Mouse (Mus musculus) G1E (cell line): ENCODE results near the gene Ifit3.
A peak's percentile ranks its signal among the peaks of the same experiment; 100 is the strongest.

ENCODE experiments used
- CTCF ChIP-seq: IDR thresholded peaks from 2 replicates; pipeline ENCODE4 v1.5.1; 2012; ENCODE audit warnings: low read depth, low read length, inconsistent platforms, mixed read lengths
- POLR2AphosphoS5 ChIP-seq: IDR thresholded peaks from 2 replicates; pipeline ENCODE4 v1.6.1; 2012; ENCODE audit warnings: low read depth, low read length, inconsistent platforms; ENCODE audit not compliant: insufficient replicate concordance

- peak; percentile 56 for TF ChIP-seq CTCF
- no peak for TF ChIP-seq POLR2AphosphoS5
Observed at GRCm38 (mm10) chr19:34547976-34548375, 35.4 kb upstream of the Ifit3 start.
